Mouse (Mus musculus) kidney, postnatal 0 days (tissue): Measurements from ENCODE around the gene Hmgb1. TPM values are rescaled to one million over a fixed set of nuclear protein-coding genes. Genes with fewer than 3 reads are reported as not detected.

Experiments
- ATAC-seq: fragments of 200-750 bp; cut with Nextera tagmentation; replicated peaks from 2 replicates; pipeline ENCODE4 v1.8.0; 2017; ENCODE audit warnings: low read depth, moderate number of reproducible peaks, moderate TSS enrichment, moderate library complexity; ENCODE audit not compliant: low FRiP score
- DNase-seq: peaks from one replicate; pipeline ENCODE4 v3.0.0-alpha.2; 2016; ENCODE audit warnings: low spot score
- H3K27ac ChIP-seq: fragments of 300-500 bp; sonication (generic); 2 replicates; pipeline ENCODE4 v1.5.1; 2014; ENCODE audit warnings: mild to moderate bottlenecking
- H3K27me3 ChIP-seq: fragments of 300-500 bp; sonication (generic); 2 replicates; pipeline ENCODE4 v1.6.1; 2014; ENCODE audit warnings: low read length, mixed read lengths; ENCODE audit not compliant: insufficient read depth
- H3K36me3 ChIP-seq: fragments of 300-500 bp; sonication (generic); 2 replicates; pipeline ENCODE4 v1.6.1; 2014; ENCODE audit warnings: low read length, mixed read lengths; ENCODE audit not compliant: insufficient read depth
- H3K4me1 ChIP-seq: fragments of 300-500 bp; sonication (generic); replicated peaks from 2 replicates; pipeline ENCODE4 v1.6.1; 2014; ENCODE audit warnings: antibody characterized with exemption, low read length, mixed read lengths; ENCODE audit not compliant: insufficient read depth
- H3K4me2 ChIP-seq: fragments of 300-500 bp; sonication (generic); 2 replicates; pipeline ENCODE4 v1.6.1; 2014; ENCODE audit warnings: mild to moderate bottlenecking, low read length, moderate library complexity, mixed read lengths
- H3K4me3 ChIP-seq: fragments of 300-500 bp; sonication (generic); replicated peaks from 2 replicates; pipeline ENCODE4 v1.5.1; 2014; ENCODE audit warnings: low read depth, low read length
- H3K9ac ChIP-seq: fragments of 300-500 bp; sonication (generic); 2 replicates; pipeline ENCODE4 v1.6.1; 2014; ENCODE audit warnings: low read depth, low read length
- H3K9me3 ChIP-seq: fragments of 300-500 bp; sonication (generic); replicated peaks from 2 replicates; pipeline ENCODE4 v1.6.1; 2016; ENCODE audit warnings: low read length, inconsistent platforms, mixed read lengths
- CTCF ChIP-seq: IDR thresholded peaks from 2 replicates; pipeline ENCODE4 v1.5.1; 2016; ENCODE audit warnings: antibody characterized with exemption, low read depth, mild to moderate bottlenecking, moderate library complexity
- WGBS: fragments of 180-500 bp; shearing (Covaris S2); extraction: QIAGEN DNeasy Blood & Tissue Kit; methylation state at CpG from one replicate; pipeline ENCODE4 v1.1.7; 2014; 5-methylcytosine and 5-hydroxymethylcytosine counted together
- polyA plus RNA-seq: library from polyadenylated mRNA; unstranded; fragments of >200 nt; fragmentation: Nextera tagmentation; extraction: Ambion mirVana; gene quantifications from 2 replicates; pipeline ENCODE4 v1.2.1, GENCODE M21; 2015

Gene Hmgb1
- polyA plus RNA-seq, 1 experiment from 2014 or later: 1,196 TPM

- DNase-seq (no peak), ATAC-seq (no peak)
- Histone ChIP-seq H3K4me2 (no peak overlapping the region), H3K27ac (no peak overlapping the region), H3K4me3 (no peak overlapping the region), H3K9ac (no peak overlapping the region), H3K9me3 (no peaks in the 10 kb centered on the region), H3K27me3 (no peaks in the 10 kb centered on the region), H3K4me1 (peaks cover 9% of the 10 kb centered on the region; the same call in 1 of the 2 replicates), H3K36me3 (no peaks in the 10 kb centered on the region)
- TF ChIP-seq CTCF: no peak
- 95% methylated on average over 4 of the region's 4 CpGs for WGBS
Observed at GRCm38 (mm10) chr5:149032438-149032837, 151.9 kb downstream of the Hmgb1 start.

- H3K27ac ChIP-seq: peak overlapping the region; percentile 86
- no peak for TF ChIP-seq CTCF
- no peaks in the 10 kb centered on the region for H3K27me3 ChIP-seq
- H3K36me3 ChIP-seq: no peaks in the 10 kb centered on the region
- peak; percentile 74 for ATAC-seq
- peak overlapping the region; percentile 29 for H3K4me3 ChIP-seq
- H3K4me1 ChIP-seq: peaks cover 9% of the 10 kb centered on the region; the same call in 1 of the 2 replicates
- H3K9me3 ChIP-seq: no peaks in the 10 kb centered on the region
- H3K4me2 ChIP-seq: peak overlapping the region; percentile 64
- peak; percentile 85 for DNase-seq
- peak overlapping the region; percentile 59 for H3K9ac ChIP-seq
- WGBS: 1% methylated on average over 29 of the region's 30 CpGs
Observed at GRCm38 (mm10) chr5:149031199-149031750, 153.0 kb downstream of the Hmgb1 start.

- no peak for DNase-seq
- no peak for ATAC-seq
- Histone ChIP-seq H3K9me3 (no peaks in the 10 kb centered on the region), H3K9ac (no peak overlapping the region), H3K4me3 (no peak overlapping the region), H3K36me3 (no peaks in the 10 kb centered on the region), H3K4me1 (peaks cover 9% of the 10 kb centered on the region; the same call in 1 of the 2 replicates), H3K27ac (no peak overlapping the region), H3K27me3 (no peaks in the 10 kb centered on the region), H3K4me2 (no peak overlapping the region)
- TF ChIP-seq CTCF: no peak
- 58% methylated on average over 2 of the region's 2 CpGs for WGBS
Observed at GRCm38 (mm10) chr5:149030103-149030502, 154.2 kb downstream of the Hmgb1 start.

- 69% methylated on average over 5 of the region's 5 CpGs for WGBS
- no peak overlapping the region for H3K27ac ChIP-seq
- no peak for ATAC-seq
Observed at GRCm38 (mm10) chr5:149028394-149028793, 155.9 kb downstream of the Hmgb1 start.

GRCm38 (mm10) chr5:149027389-149027788 is 156.9 kb downstream of the Hmgb1 start:
- 82% methylated on average over 8 of the region's 8 CpGs for WGBS
- ATAC-seq: no peak

More at GRCm38 (mm10) chr5:149028394-149028793, 155.9 kb downstream of the Hmgb1 start:
- Histone ChIP-seq H3K4me2 (no peak overlapping the region), H3K4me1 (peaks cover 9% of the 10 kb centered on the region; the same call in 1 of the 2 replicates), H3K36me3 (no peaks in the 10 kb centered on the region), H3K9me3 (no peaks in the 10 kb centered on the region), H3K4me3 (no peak overlapping the region), H3K27me3 (no peaks in the 10 kb centered on the region), H3K9ac (no peak overlapping the region)
- no peak for TF ChIP-seq CTCF
- no peak for DNase-seq

GRCm38 (mm10) chr5:149021120-149021519 is 163.2 kb downstream of the Hmgb1 start:
- DNase-seq: peak; percentile 39
- no peak overlapping the region for H3K4me3 ChIP-seq
- no peak overlapping the region for H3K9ac ChIP-seq
- peak; percentile 73 for ATAC-seq
- no peaks in the 10 kb centered on the region for H3K27me3 ChIP-seq
- H3K27ac ChIP-seq: peak overlapping the region; percentile 26; the same call in 1 of the 2 replicates
- no peak for TF ChIP-seq CTCF
- H3K4me1 ChIP-seq: peaks cover 3% of the 10 kb centered on the region; the same call in 1 of the 2 replicates
- no peaks in the 10 kb centered on the region for H3K9me3 ChIP-seq
- H3K36me3 ChIP-seq: no peaks in the 10 kb centered on the region
- WGBS: 28% methylated on average over 7 of the region's 7 CpGs
- H3K4me2 ChIP-seq: no peak overlapping the region

More at GRCm38 (mm10) chr5:149027389-149027788, 156.9 kb downstream of the Hmgb1 start:
- Histone ChIP-seq H3K9me3 (no peaks in the 10 kb centered on the region), H3K27ac (no peak overlapping the region), H3K27me3 (no peaks in the 10 kb centered on the region), H3K36me3 (no peaks in the 10 kb centered on the region), H3K4me3 (no peak overlapping the region), H3K4me2 (no peak overlapping the region), H3K4me1 (peaks cover 9% of the 10 kb centered on the region; the same call in 1 of the 2 replicates), H3K9ac (no peak overlapping the region)
- peak; percentile 27; the same call in 1 of the 2 replicates for TF ChIP-seq CTCF
- DNase-seq: no peak
